Mouse (Mus musculus): Measurements from ENCODE around the gene Sh3gl2.

- TF ChIP-seq CTCF (IDR thresholded peaks at IDR 0.05; ENCODE audit: low read depth) (no peak), EP300 (IDR thresholded peaks at IDR 0.05; ENCODE audit: low read depth) (no peak)
Observed at GRCm38 (mm10) chr4:85686160-85686559, 481.2 kb downstream of the Sh3gl2 start.

Measured in liver, embryonic 14.5 days (tissue).